Mouse (Mus musculus) limb, embryonic 13.5 days (tissue): ENCODE results near the gene Ctnnd2. TPM values are rescaled to one million over a fixed set of nuclear protein-coding genes. Genes with fewer than 3 reads are reported as not detected.

Experiments
- ATAC-seq: fragments of 200-750 bp; cut with Nextera tagmentation; 2 replicates; pipeline ENCODE4 v1.8.0; 2017; ENCODE audit warnings: low read depth, moderate number of reproducible peaks, moderate TSS enrichment; ENCODE audit not compliant: low FRiP score
- H3K27ac ChIP-seq: fragments of 300-500 bp; sonication (generic); 2 replicates; pipeline ENCODE4 v1.5.1; 2015; ENCODE audit warnings: inconsistent platforms, mild to moderate bottlenecking, moderate library complexity
- H3K27me3 ChIP-seq: fragments of 300-500 bp; sonication (generic); 2 replicates; pipeline ENCODE4 v1.6.1; 2015; ENCODE audit warnings: mild to moderate bottlenecking, inconsistent platforms
- H3K36me3 ChIP-seq: fragments of 300-500 bp; sonication (generic); 2 replicates; pipeline ENCODE4 v1.6.1; 2015; ENCODE audit warnings: inconsistent platforms, mild to moderate bottlenecking, moderate library complexity
- H3K4me1 ChIP-seq: fragments of 300-500 bp; sonication (generic); 2 replicates; pipeline ENCODE4 v1.6.1; 2015; ENCODE audit warnings: inconsistent platforms
- H3K4me2 ChIP-seq: fragments of 300-500 bp; sonication (generic); replicated peaks from 2 replicates; pipeline ENCODE4 v1.6.1; 2015; ENCODE audit warnings: inconsistent platforms, mild to moderate bottlenecking, moderate library complexity
- H3K4me3 ChIP-seq: fragments of 300-500 bp; sonication (generic); 2 replicates; pipeline ENCODE4 v1.5.1; 2015; ENCODE audit warnings: moderate library complexity, mild to moderate bottlenecking, inconsistent platforms
- H3K9ac ChIP-seq: fragments of 300-500 bp; sonication (generic); 2 replicates; pipeline ENCODE4 v1.6.1; 2015; ENCODE audit warnings: mild to moderate bottlenecking, inconsistent platforms
- H3K9me3 ChIP-seq: fragments of 300-500 bp; sonication (generic); 2 replicates; pipeline ENCODE4 v1.6.1; 2016; ENCODE audit warnings: inconsistent platforms
- WGBS: fragments of 180-500 bp; shearing (Covaris S2); methylation state at CpG from one replicate; pipeline ENCODE4 v1.1.7; 2015; 5-methylcytosine and 5-hydroxymethylcytosine counted together
- polyA plus RNA-seq: library from polyadenylated mRNA; unstranded; fragments of >200 nt; fragmentation: Nextera tagmentation; extraction: Ambion mirVana; gene quantifications from 2 replicates; pipeline ENCODE4 v1.2.1, GENCODE M21; 2015

Ctnnd2 gene
- polyA plus RNA-seq, 1 experiment from 2014 or later = 3.8 TPM

GRCm38 (mm10) chr15:30793260-30793659 lies 620.9 kb downstream of the Ctnnd2 start:
- Histone ChIP-seq H3K4me3 (no peak overlapping the region), H3K27me3 (no peaks in the 10 kb centered on the region), H3K9ac (no peak overlapping the region), H3K4me1 (no peaks in the 10 kb centered on the region), H3K9me3 (no peaks in the 10 kb centered on the region), H3K4me2 (no peak overlapping the region), H3K36me3 (no peaks in the 10 kb centered on the region), H3K27ac (no peak overlapping the region)
- WGBS = 80% methylated on average over 3 of the region's 3 CpGs
- no peak for ATAC-seq

GRCm38 (mm10) chr15:30795723-30796122 lies 623.3 kb downstream of the Ctnnd2 start:
- Histone ChIP-seq H3K4me2 (no peak overlapping the region), H3K9ac (no peak overlapping the region), H3K27ac (no peak overlapping the region), H3K36me3 (no peaks in the 10 kb centered on the region), H3K27me3 (no peaks in the 10 kb centered on the region), H3K4me3 (no peak overlapping the region), H3K9me3 (no peaks in the 10 kb centered on the region), H3K4me1 (no peaks in the 10 kb centered on the region)
- WGBS = 91% methylated on average over 3 of the region's 3 CpGs
- no peak for ATAC-seq

GRCm38 (mm10) chr15:30827424-30828263 lies 655.3 kb downstream of the Ctnnd2 start:
- Histone ChIP-seq H3K9me3 (no peaks in the 10 kb centered on the region), H3K27me3 (no peaks in the 10 kb centered on the region), H3K9ac (no peak overlapping the region), H3K27ac (no peak overlapping the region), H3K4me2 (no peak overlapping the region), H3K4me3 (no peak overlapping the region), H3K4me1 (no peaks in the 10 kb centered on the region), H3K36me3 (no peaks in the 10 kb centered on the region)
- 79% methylated on average over 17 of the region's 17 CpGs for WGBS
- ATAC-seq = no peak

GRCm38 (mm10) chr15:30857277-30858176 lies 685.1 kb downstream of the Ctnnd2 start:
- Histone ChIP-seq H3K27me3 (no peaks in the 10 kb centered on the region), H3K9ac (no peak overlapping the region), H3K4me2 (no peak overlapping the region), H3K4me1 (no peaks in the 10 kb centered on the region), H3K4me3 (no peak overlapping the region), H3K36me3 (no peaks in the 10 kb centered on the region), H3K27ac (no peak overlapping the region), H3K9me3 (no peaks in the 10 kb centered on the region)
- WGBS = 71% methylated on average over 17 of the region's 17 CpGs
- ATAC-seq = no peak

GRCm38 (mm10) chr15:30867429-30867828 lies 695.0 kb downstream of the Ctnnd2 start:
- no peak overlapping the region for H3K4me2 ChIP-seq

GRCm38 (mm10) chr15:30869673-30870512 lies 697.5 kb downstream of the Ctnnd2 start:
- no peaks in the 10 kb centered on the region for H3K4me1 ChIP-seq
- whole genome bisulfite sequencing = 65% methylated on average over 12 of the region's 12 CpGs
- H3K4me2 ChIP-seq = no peak overlapping the region

More at GRCm38 (mm10) chr15:30867429-30867828, 695.0 kb downstream of the Ctnnd2 start:
- H3K9me3 ChIP-seq = no peaks in the 10 kb centered on the region
- no peak overlapping the region for H3K4me3 ChIP-seq
- no peak overlapping the region for H3K27ac ChIP-seq
- no peaks in the 10 kb centered on the region for H3K27me3 ChIP-seq
- no peaks in the 10 kb centered on the region for H3K4me1 ChIP-seq
- H3K36me3 ChIP-seq = no peaks in the 10 kb centered on the region
- no peak overlapping the region for H3K9ac ChIP-seq
- 64% methylated on average over 5 of the region's 5 CpGs for WGBS
- ATAC-seq = no peak

GRCm38 (mm10) chr15:30875523-30875922 lies 703.1 kb downstream of the Ctnnd2 start:
- H3K27ac ChIP-seq = no peak overlapping the region
- no peaks in the 10 kb centered on the region for H3K4me1 ChIP-seq
- no peaks in the 10 kb centered on the region for H3K36me3 ChIP-seq
- no peaks in the 10 kb centered on the region for H3K27me3 ChIP-seq
- no peak overlapping the region for H3K4me2 ChIP-seq
- no peak overlapping the region for H3K9ac ChIP-seq
- no peak overlapping the region for H3K4me3 ChIP-seq
- WGBS = 40% methylated on average over 1 of the region's 1 CpGs
- ATAC-seq = no peak
- H3K9me3 ChIP-seq = no peaks in the 10 kb centered on the region

More at GRCm38 (mm10) chr15:30869673-30870512, 697.5 kb downstream of the Ctnnd2 start:
- Histone ChIP-seq H3K27ac (no peak overlapping the region), H3K36me3 (no peaks in the 10 kb centered on the region), H3K27me3 (no peaks in the 10 kb centered on the region), H3K9ac (no peak overlapping the region), H3K9me3 (no peaks in the 10 kb centered on the region), H3K4me3 (no peak overlapping the region)
- ATAC-seq = no peak

- WGBS = 49% methylated on average over 12 of the region's 12 CpGs
- Histone ChIP-seq H3K9ac (no peak overlapping the region), H3K27me3 (no peaks in the 10 kb centered on the region), H3K4me2 (no peak overlapping the region), H3K27ac (no peak overlapping the region), H3K36me3 (no peaks in the 10 kb centered on the region), H3K4me1 (peaks cover 20% of the 10 kb centered on the region), H3K9me3 (no peaks in the 10 kb centered on the region), H3K4me3 (no peak overlapping the region)
- no peak for ATAC-seq
Measured at GRCm38 (mm10) chr15:30884692-30885334, 712.4 kb downstream of the Ctnnd2 start.

GRCm38 (mm10) chr15:30885410-30885809 lies 713.0 kb downstream of the Ctnnd2 start:
- H3K27ac ChIP-seq = no peak overlapping the region
- no peak overlapping the region for H3K4me3 ChIP-seq
- H3K9ac ChIP-seq = no peak overlapping the region
- peaks cover 20% of the 10 kb centered on the region for H3K4me1 ChIP-seq
- no peak for ATAC-seq
- no peaks in the 10 kb centered on the region for H3K9me3 ChIP-seq
- no peaks in the 10 kb centered on the region for H3K27me3 ChIP-seq
- 51% methylated on average over 6 of the region's 6 CpGs for WGBS
- no peak overlapping the region for H3K4me2 ChIP-seq
- no peaks in the 10 kb centered on the region for H3K36me3 ChIP-seq

GRCm38 (mm10) chr15:30887559-30887958 lies 715.2 kb downstream of the Ctnnd2 start:
- ATAC-seq = no peak
- Histone ChIP-seq H3K9me3 (no peaks in the 10 kb centered on the region), H3K9ac (no peak overlapping the region), H3K4me2 (no peak overlapping the region), H3K27me3 (no peaks in the 10 kb centered on the region), H3K4me3 (no peak overlapping the region), H3K36me3 (no peaks in the 10 kb centered on the region), H3K4me1 (peaks cover 20% of the 10 kb centered on the region), H3K27ac (no peak overlapping the region)
- WGBS = 81% methylated on average over 2 of the region's 2 CpGs

GRCm38 (mm10) chr15:30891986-30892385 lies 719.6 kb downstream of the Ctnnd2 start:
- Histone ChIP-seq H3K27me3 (no peaks in the 10 kb centered on the region), H3K9me3 (no peaks in the 10 kb centered on the region), H3K4me3 (no peak overlapping the region), H3K27ac (no peak overlapping the region), H3K9ac (no peak overlapping the region), H3K4me2 (no peak overlapping the region), H3K36me3 (no peaks in the 10 kb centered on the region), H3K4me1 (no peaks in the 10 kb centered on the region)
- 77% methylated on average over 4 of the region's 4 CpGs for WGBS
- ATAC-seq = no peak
